Mouse (Mus musculus) G1E (cell line): Measurements from ENCODE around the gene E2f4. TPM values are rescaled to one million over a fixed set of nuclear protein-coding genes. Genes with fewer than 3 reads are reported as not detected.

Source experiments
- ATAC-seq: 2 replicates; pipeline ENCODE4 v1.8.0; 2016; ENCODE audit warnings: mild to moderate bottlenecking; ENCODE audit not compliant: insufficient number of reproducible peaks, poor library complexity, low FRiP score, severe bottlenecking; ENCODE audit errors: extremely low read depth
- DNase-seq: peaks from one replicate; pipeline ENCODE4 v3.0.0; 2012; ENCODE audit warnings: low spot score
- H3K27me3 ChIP-seq: 2 replicates; pipeline ENCODE4 v1.6.1; 2012; ENCODE audit warnings: mild to moderate bottlenecking, low read length, inconsistent platforms; ENCODE audit not compliant: insufficient read depth
- H3K36me3 ChIP-seq: replicated peaks from 2 replicates; pipeline ENCODE3; 2012; ENCODE audit warnings: mild to moderate bottlenecking, inconsistent platforms
- H3K4me1 ChIP-seq: 2 replicates; pipeline ENCODE4 v1.6.1; 2012; ENCODE audit warnings: low read depth, low read length, inconsistent platforms, mixed read lengths; ENCODE audit not compliant: insufficient read depth
- H3K4me3 ChIP-seq: 2 replicates; pipeline ENCODE4 v1.5.1; 2012; ENCODE audit warnings: low read depth, mild to moderate bottlenecking, inconsistent platforms, low read length, moderate library complexity, mixed read lengths
- H3K9me3 ChIP-seq: replicated peaks from 2 replicates; pipeline ENCODE4 v1.6.1; 2012; ENCODE audit warnings: inconsistent platforms
- CTCF ChIP-seq: IDR thresholded peaks from 2 replicates; pipeline ENCODE4 v1.5.1; 2012; ENCODE audit warnings: low read depth, low read length, inconsistent platforms, mixed read lengths
- GATA1 ChIP-seq: IDR thresholded peaks from 2 replicates; pipeline ENCODE4 v1.6.1; 2012; ENCODE audit warnings: borderline replicate concordance, low read length, inconsistent platforms, mixed read lengths
- GATA2 ChIP-seq: IDR thresholded peaks from 2 replicates; pipeline ENCODE4 v1.6.1; 2012; ENCODE audit warnings: low read depth, low read length, inconsistent platforms, borderline replicate concordance
- POLR2AphosphoS5 ChIP-seq: IDR thresholded peaks from 2 replicates; pipeline ENCODE4 v1.6.1; 2012; ENCODE audit warnings: low read depth, low read length, inconsistent platforms; ENCODE audit not compliant: insufficient replicate concordance
- TAL1 ChIP-seq: conservative IDR thresholded peaks from 2 replicates; pipeline ENCODE4 v1.6.1; 2012; ENCODE audit warnings: low read depth, low read length, inconsistent platforms, mixed read lengths
- polyA plus RNA-seq: library from polyadenylated mRNA; stranded (reverse); fragments of >175 nt; gene quantifications from 2 replicates; pipeline ENCODE4 v1.2.3, GENCODE M21; 2012
- total RNA-seq, 2 experiments: library from RNA; stranded (forward) in 1 of 2; stranded (reverse) in 1 of 2; fragments of 200-1000 nt in 1 of 2; fragments of >200 nt in 1 of 2; fragmentation: Nextera tagmentation in 1 of 2; gene quantifications; 2 replicates each; pipeline ENCODE4 v1.2.3; 2014 to 2017

E2f4 gene
- total and polyA plus RNA-seq, 3 experiments = 42.5 to 274 (median 79.2) TPM

- Histone ChIP-seq H3K4me3 (peak overlapping the region; percentile 16; the same call in 1 of the 2 replicates), H3K27me3 (no peaks in the 10 kb centered on the region), H3K36me3 (peaks cover 53% of the 10 kb centered on the region), H3K4me1 (peaks cover 57% of the 10 kb centered on the region), H3K9me3 (peaks cover 4% of the 10 kb centered on the region)
- ATAC-seq (0 out of 2 replicates have a peak, but pooled peaks have one; percentile 23), DNase-seq (no peak)
- TF ChIP-seq CTCF = no peak
- no peak for TF ChIP-seq GATA2
- no peak for TF ChIP-seq GATA1
- no peak for TF ChIP-seq POLR2AphosphoS5
- no peak for TF ChIP-seq TAL1
Measured at GRCm38 (mm10) chr8:105261326-105261980, 36.0 kb upstream of the E2f4 start.

DNA sequence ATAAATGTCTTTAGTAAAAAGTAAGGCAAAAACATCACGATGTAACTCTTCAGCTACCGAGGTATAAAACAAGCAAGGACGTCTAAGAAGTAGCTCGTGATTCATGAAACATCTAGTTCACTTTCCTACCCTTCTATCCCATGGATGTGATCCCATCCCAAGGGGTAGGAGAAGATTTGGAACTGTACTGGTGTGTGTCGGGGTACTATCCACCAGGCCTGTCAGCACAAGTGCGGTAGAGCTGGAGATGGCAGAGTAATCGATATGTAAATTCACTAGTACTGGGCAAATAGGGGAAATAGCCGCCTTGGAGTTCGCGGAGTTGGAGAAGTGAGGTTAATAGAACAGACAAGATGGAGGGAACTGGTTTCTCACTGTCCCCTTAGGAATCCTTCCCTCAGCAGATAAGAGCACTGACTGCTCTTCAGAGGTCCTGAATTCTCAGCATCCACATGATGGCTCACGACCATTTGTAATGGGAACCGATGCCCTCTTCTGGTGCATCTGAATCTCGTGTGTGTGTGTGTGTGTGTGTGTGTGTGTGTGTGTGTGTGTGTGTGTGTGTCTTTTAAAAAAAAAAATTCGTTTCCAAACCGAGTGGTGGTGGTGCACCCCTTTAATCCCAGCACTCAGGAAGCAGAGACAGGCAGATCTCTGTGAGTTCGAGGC is 34.1 kb upstream of the E2f4 start:
- Histone ChIP-seq H3K9me3 (peaks cover 9% of the 10 kb centered on the region), H3K4me1 (peaks cover 72% of the 10 kb centered on the region), H3K27me3 (no peaks in the 10 kb centered on the region; the same call in 1 of the 2 replicates), H3K36me3 (peaks cover 60% of the 10 kb centered on the region), H3K4me3 (peak overlapping the region; percentile 93)
- no peak for TF ChIP-seq CTCF
- no peak for TF ChIP-seq GATA1
- no peak for TF ChIP-seq GATA2
- no peak for TF ChIP-seq POLR2AphosphoS5
- no peak for TF ChIP-seq TAL1
- ATAC-seq (no peak), DNase-seq (no peak)

GRCm38 (mm10) chr8:105264024-105264982 is 33.2 kb upstream of the E2f4 start, which contains the start of the genes Tradd and Fbxl8:
TSS of gene Tradd (minus strand) at chr8:105264609.
TSS of gene Fbxl8 (plus strand) at chr8:105264648.
- TF ChIP-seq POLR2AphosphoS5 (no peak), GATA1 (no peak), TAL1 (no peak), GATA2 (no peak), CTCF (no peak)
- peaks cover 4% of the 10 kb centered on the region; the same call in 1 of the 2 replicates for H3K27me3 ChIP-seq
- H3K4me3 ChIP-seq = peak within 1 kb of the TSS; percentile 93
- peak; percentile 69; the same call in 1 of the 2 replicates for ATAC-seq
- H3K36me3 ChIP-seq = peaks cover 60% of the 10 kb centered on the region
- H3K4me1 ChIP-seq = peaks cover 76% of the 10 kb centered on the region
- H3K9me3 ChIP-seq = peaks cover 14% of the 10 kb centered on the region
- peak; percentile 87 for DNase-seq

DNA sequence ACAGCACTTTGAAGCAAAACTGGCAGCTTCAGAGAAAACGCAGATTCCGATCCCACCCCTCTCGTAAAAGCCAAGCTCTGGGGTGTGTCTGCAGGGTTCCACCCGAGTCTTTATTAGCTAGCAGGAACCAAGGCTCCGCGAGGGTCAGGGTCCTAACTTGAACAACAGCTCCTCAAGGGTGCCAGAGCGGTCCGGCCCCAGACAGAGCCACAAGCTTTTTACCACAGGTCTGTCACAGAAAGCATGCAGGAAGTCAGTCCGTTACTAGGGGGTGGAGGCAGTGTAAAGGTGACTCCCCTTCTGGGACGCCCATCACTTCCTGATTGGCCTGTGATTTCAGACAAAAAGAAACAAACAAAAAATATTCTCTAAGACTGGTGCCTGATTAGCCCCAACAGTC is 32.3 kb upstream of the E2f4 start:
- Histone ChIP-seq H3K4me1 (peaks cover 76% of the 10 kb centered on the region), H3K4me3 (peak overlapping the region; percentile 93), H3K36me3 (peaks cover 53% of the 10 kb centered on the region), H3K9me3 (peaks cover 14% of the 10 kb centered on the region), H3K27me3 (peaks cover 8% of the 10 kb centered on the region; the same call in 1 of the 2 replicates)
- DNase-seq = peak; percentile 74
- TF ChIP-seq POLR2AphosphoS5 = no peak
- no peak for TF ChIP-seq GATA2
- TF ChIP-seq TAL1 = no peak
- TF ChIP-seq GATA1 = no peak
- no peak for TF ChIP-seq CTCF
- ATAC-seq = peak; percentile 50; the same call in 1 of the 2 replicates

GRCm38 (mm10) chr8:105266775-105267174 is 30.7 kb upstream of the E2f4 start:
- DNase-seq = peak; percentile 62
- H3K36me3 ChIP-seq = peaks cover 37% of the 10 kb centered on the region
- ATAC-seq = peak; percentile 35

More at GRCm38 (mm10) chr8:105266775-105267174, 30.7 kb upstream of the E2f4 start:
- H3K4me3 ChIP-seq = peak overlapping the region; percentile 45; the same call in 1 of the 2 replicates
- H3K4me1 ChIP-seq = peaks cover 77% of the 10 kb centered on the region
- H3K27me3 ChIP-seq = peaks cover 19% of the 10 kb centered on the region
- H3K9me3 ChIP-seq = peaks cover 10% of the 10 kb centered on the region
- TF ChIP-seq CTCF (no peak), POLR2AphosphoS5 (no peak)
